Mouse (Mus musculus) thymus, adult 2 months (tissue): Measurements from ENCODE around the gene Dnajc7.

Source experiments
- CTCF ChIP-seq: fragments of 200-500 bp; IDR thresholded peaks from 2 replicates; pipeline ENCODE4 v1.5.1; 2012; ENCODE audit warnings: mild to moderate bottlenecking, control low read depth, low read length, moderate library complexity, borderline replicate concordance; ENCODE audit not compliant: control insufficient read depth, poor library complexity, insufficient read depth; ENCODE audit errors: extremely low read depth
- POLR2A ChIP-seq: fragments of 200-500 bp; IDR thresholded peaks from 2 replicates; pipeline ENCODE4 v1.6.1; 2012; ENCODE audit warnings: mild to moderate bottlenecking, low read length, control low read depth, moderate library complexity; ENCODE audit not compliant: control insufficient read depth, poor library complexity, insufficient read depth; ENCODE audit errors: extremely low read depth

GRCm38 (mm10) chr11:100564297-100564696 is 55.7 kb downstream of the Dnajc7 start:
- TF ChIP-seq CTCF (no peak), POLR2A (no peak)
